Mouse (Mus musculus) hindbrain, embryonic 13.5 days (tissue): Measurements from ENCODE around the gene E030030I06Rik. TPM values are rescaled to one million over a fixed set of nuclear protein-coding genes. Genes with fewer than 3 reads are reported as not detected.
"Not testable (repeated sequence)": the region's sequence is repeated elsewhere in the genome, so short reads cannot be mapped to it uniquely, and the experiment has no call there.

Experiments used
- ATAC-seq: fragments of 200-750 bp; cut with Nextera tagmentation; 2 replicates; pipeline ENCODE4 v1.8.0; 2017; ENCODE audit warnings: moderate TSS enrichment; ENCODE audit not compliant: low FRiP score
- H3K27ac ChIP-seq: fragments of 300-500 bp; sonication (generic); 2 replicates; pipeline ENCODE4 v1.5.1; 2015; ENCODE audit warnings: inconsistent platforms, mild to moderate bottlenecking, moderate library complexity
- H3K27me3 ChIP-seq: fragments of 300-500 bp; sonication (generic); 2 replicates; pipeline ENCODE4 v1.6.1; 2015; ENCODE audit warnings: mild to moderate bottlenecking, inconsistent platforms
- H3K36me3 ChIP-seq: fragments of 300-500 bp; sonication (generic); 2 replicates; pipeline ENCODE4 v1.6.1; 2015; ENCODE audit warnings: mild to moderate bottlenecking, inconsistent platforms
- H3K4me1 ChIP-seq: fragments of 300-500 bp; sonication (generic); replicated peaks from 2 replicates; pipeline ENCODE4 v1.6.1; 2015; ENCODE audit warnings: inconsistent platforms
- H3K4me2 ChIP-seq: fragments of 300-500 bp; sonication (generic); 2 replicates; pipeline ENCODE4 v1.6.1; 2015; ENCODE audit warnings: inconsistent platforms, mild to moderate bottlenecking, moderate library complexity
- H3K4me3 ChIP-seq: fragments of 300-500 bp; sonication (generic); 2 replicates; pipeline ENCODE4 v1.5.1; 2015; ENCODE audit warnings: mild to moderate bottlenecking, inconsistent platforms
- H3K9ac ChIP-seq: fragments of 300-500 bp; sonication (generic); 2 replicates; pipeline ENCODE4 v1.6.1; 2015; ENCODE audit warnings: mild to moderate bottlenecking, inconsistent platforms
- H3K9me3 ChIP-seq: fragments of 300-500 bp; sonication (generic); 2 replicates; pipeline ENCODE4 v1.6.1; 2016; ENCODE audit warnings: inconsistent platforms
- WGBS: fragments of 180-500 bp; shearing (Covaris S2); methylation state at CpG from one replicate; pipeline ENCODE4 v1.1.7; 2015; 5-methylcytosine and 5-hydroxymethylcytosine counted together
- polyA plus RNA-seq: library from polyadenylated mRNA; unstranded; fragments of >200 nt; fragmentation: Nextera tagmentation; extraction: Ambion mirVana; gene quantifications from 2 replicates; pipeline ENCODE4 v1.2.1, GENCODE M21; 2015

E030030I06Rik gene
- polyA plus RNA-seq, 1 experiment from 2014 or later: 8.0 TPM

GRCm38 (mm10) chr10:22163279-22163678, 14.2 kb upstream of the E030030I06Rik start:
- H3K4me3 ChIP-seq, H3K9ac ChIP-seq, H3K4me1 ChIP-seq, H3K27ac ChIP-seq, H3K9me3 ChIP-seq, H3K36me3 ChIP-seq: not testable (repeated sequence)
- H3K4me2 ChIP-seq: peak overlapping the region; percentile 40
- 16% methylated on average over 9 of the region's 9 CpGs for WGBS
- H3K27me3 ChIP-seq: peaks cover 45% of the 10 kb centered on the region
- peak; percentile 43 for ATAC-seq

GRCm38 (mm10) chr10:22159581-22160140, 10.6 kb upstream of the E030030I06Rik start:
- Histone ChIP-seq H3K4me3 (no peak overlapping the region), H3K9me3 (no peaks in the 10 kb centered on the region), H3K4me2 (no peak overlapping the region), H3K36me3 (no peaks in the 10 kb centered on the region), H3K27ac (no peak overlapping the region), H3K9ac (no peak overlapping the region), H3K4me1 (peaks cover 12% of the 10 kb centered on the region), H3K27me3 (peaks cover 79% of the 10 kb centered on the region)
- ATAC-seq: no peak
- 2% methylated on average over 23 of the region's 23 CpGs for WGBS

- Histone ChIP-seq H3K4me1 (peaks cover 14% of the 10 kb centered on the region), H3K36me3 (no peaks in the 10 kb centered on the region), H3K4me2 (peak overlapping the region; percentile 50), H3K9me3 (no peaks in the 10 kb centered on the region), H3K27ac (no peak overlapping the region), H3K4me3 (peak overlapping the region; percentile 32; the same call in 1 of the 2 replicates), H3K27me3 (peaks cover 82% of the 10 kb centered on the region), H3K9ac (no peak overlapping the region)
- WGBS: under 1% methylated on average over 24 of the region's 24 CpGs
- ATAC-seq: no peak
These were observed 10.1 kb upstream of the E030030I06Rik start for GRCm38 (mm10) chr10:22159131-22159561.

- H3K36me3 ChIP-seq, H3K9ac ChIP-seq, H3K27ac ChIP-seq, H3K9me3 ChIP-seq: not testable (repeated sequence)
- 1% methylated on average over 48 of the region's 48 CpGs for WGBS
- H3K27me3 ChIP-seq: peaks cover 89% of the 10 kb centered on the region
- H3K4me1 ChIP-seq: peaks cover 15% of the 10 kb centered on the region
- H3K4me2 ChIP-seq: peak within 1 kb of the TSS; percentile 50
- peak within 1 kb of the TSS; percentile 32 for H3K4me3 ChIP-seq
- peak; percentile 60 for ATAC-seq
These were observed 9.4 kb upstream of the E030030I06Rik start, which contains the start of the genes Raet1e and H60b for GRCm38 (mm10) chr10:22158310-22158999. Gene Raet1e (plus strand): TSS chr10:22158569. Gene H60b (plus strand): TSS chr10:22158586.

- ATAC-seq: no peak
- H3K27me3 ChIP-seq: peaks cover 88% of the 10 kb centered on the region
These were observed 6.1 kb upstream of the E030030I06Rik start for GRCm38 (mm10) chr10:22154871-22155799.

GRCm38 (mm10) chr10:22154127-22154526, 5.1 kb upstream of the E030030I06Rik start:
- H3K27ac ChIP-seq, H3K36me3 ChIP-seq, H3K9ac ChIP-seq, H3K9me3 ChIP-seq, ATAC-seq: not testable (repeated sequence)
- peaks cover 88% of the 10 kb centered on the region for H3K27me3 ChIP-seq
- peak overlapping the region; percentile 29 for H3K4me3 ChIP-seq
- WGBS: under 1% methylated on average over 38 of the region's 38 CpGs
- H3K4me2 ChIP-seq: peak overlapping the region; percentile 47
- H3K4me1 ChIP-seq: peaks cover 32% of the 10 kb centered on the region

More at GRCm38 (mm10) chr10:22154871-22155799, 6.1 kb upstream of the E030030I06Rik start:
- Histone ChIP-seq H3K9ac (no peak overlapping the region), H3K4me1 (peaks cover 25% of the 10 kb centered on the region), H3K36me3 (no peaks in the 10 kb centered on the region), H3K4me2 (no peak overlapping the region), H3K4me3 (no peak overlapping the region), H3K9me3 (no peaks in the 10 kb centered on the region), H3K27ac (no peak overlapping the region)
- 7% methylated on average over 3 of the region's 3 CpGs for WGBS

- H3K36me3 ChIP-seq, H3K4me2 ChIP-seq, ATAC-seq, H3K4me3 ChIP-seq, H3K9me3 ChIP-seq, H3K9ac ChIP-seq, H3K27ac ChIP-seq: not testable (repeated sequence)
- 8% methylated on average over 7 of the region's 7 CpGs for WGBS
- peaks cover 32% of the 10 kb centered on the region for H3K4me1 ChIP-seq
- H3K27me3 ChIP-seq: peaks cover 88% of the 10 kb centered on the region
These were observed 4.1 kb upstream of the E030030I06Rik start for GRCm38 (mm10) chr10:22153147-22153690.

GRCm38 (mm10) chr10:22151863-22152640, 3.0 kb upstream of the E030030I06Rik start:
- H3K4me2 ChIP-seq, H3K36me3 ChIP-seq, H3K9me3 ChIP-seq, H3K27ac ChIP-seq, H3K9ac ChIP-seq, ATAC-seq, H3K4me3 ChIP-seq: not testable (repeated sequence)
- Histone ChIP-seq H3K4me1 (peaks cover 31% of the 10 kb centered on the region), H3K27me3 (peaks cover 78% of the 10 kb centered on the region)
- 3% methylated on average over 11 of the region's 11 CpGs for WGBS

- Histone ChIP-seq H3K27me3 (peaks cover 70% of the 10 kb centered on the region), H3K4me2 (peak overlapping the region; percentile 25; the same call in 1 of the 2 replicates), H3K4me1 (peaks cover 31% of the 10 kb centered on the region), H3K4me3 (peak overlapping the region; percentile 16; the same call in 1 of the 2 replicates)
- ATAC-seq, H3K9ac ChIP-seq, H3K9me3 ChIP-seq, H3K27ac ChIP-seq, H3K36me3 ChIP-seq: not testable (repeated sequence)
- WGBS: 1% methylated on average over 54 of the region's 55 CpGs
These were observed 2.2 kb upstream of the E030030I06Rik start for GRCm38 (mm10) chr10:22151056-22151862.

GRCm38 (mm10) chr10:22150593-22150992, 1.5 kb upstream of the E030030I06Rik start:
- WGBS: under 1% methylated on average over 27 of the region's 27 CpGs
- H3K9ac ChIP-seq: no peak overlapping the region
- no peaks in the 10 kb centered on the region for H3K36me3 ChIP-seq
- H3K4me1 ChIP-seq: peaks cover 31% of the 10 kb centered on the region
- H3K27me3 ChIP-seq: peaks cover 63% of the 10 kb centered on the region
- no peaks in the 10 kb centered on the region for H3K9me3 ChIP-seq
- ATAC-seq: no peak
- H3K27ac ChIP-seq: no peak overlapping the region
- peak overlapping the region; percentile 65 for H3K4me2 ChIP-seq
- H3K4me3 ChIP-seq: peak overlapping the region; percentile 22
